Mouse (Mus musculus) intestine, embryonic 14.5 days (tissue): ENCODE results near the gene Nek6. TPM values are rescaled to one million over a fixed set of nuclear protein-coding genes. Genes with fewer than 3 reads are reported as not detected.
A peak's percentile ranks its signal among the peaks of the same experiment; 100 is the strongest.

Experiments used
- ATAC-seq: fragments of 200-750 bp; cut with Nextera tagmentation; replicated peaks from 2 replicates; pipeline ENCODE4 v1.8.0; 2017; ENCODE audit warnings: low read depth, moderate number of reproducible peaks, moderate TSS enrichment, moderate library complexity; ENCODE audit not compliant: low FRiP score, low TSS enrichment
- DNase-seq: peaks from one replicate; pipeline ENCODE4 v3.0.0-alpha.2; 2018; ENCODE audit warnings: low spot score
- H3K27ac ChIP-seq: fragments of 300-500 bp; sonication (generic); 2 replicates; pipeline ENCODE4 v1.5.1; 2014; ENCODE audit warnings: low read depth, mild to moderate bottlenecking, control low read depth
- H3K27me3 ChIP-seq: fragments of 300-500 bp; sonication (generic); replicated peaks from 2 replicates; pipeline ENCODE4 v1.6.1; 2014; ENCODE audit warnings: low read length, control low read depth; ENCODE audit not compliant: control insufficient read depth, insufficient read depth
- H3K36me3 ChIP-seq: fragments of 300-500 bp; sonication (generic); 2 replicates; pipeline ENCODE4 v1.6.1; 2014; ENCODE audit warnings: low read length, control low read depth; ENCODE audit not compliant: control insufficient read depth, insufficient read depth
- H3K4me1 ChIP-seq: fragments of 300-500 bp; sonication (generic); replicated peaks from 2 replicates; pipeline ENCODE4 v1.6.1; 2014; ENCODE audit warnings: low read length, control low read depth, mixed read lengths; ENCODE audit not compliant: control insufficient read depth, insufficient read depth
- H3K4me2 ChIP-seq: fragments of 300-500 bp; sonication (generic); 2 replicates; pipeline ENCODE4 v1.6.1; 2014; ENCODE audit warnings: low read length
- H3K4me3 ChIP-seq: fragments of 300-500 bp; sonication (generic); 2 replicates; pipeline ENCODE4 v1.5.1; 2014; ENCODE audit warnings: low read depth, low read length, control low read depth, mixed read lengths
- H3K9ac ChIP-seq: fragments of 300-500 bp; sonication (generic); 2 replicates; pipeline ENCODE4 v1.6.1; 2014; ENCODE audit warnings: mild to moderate bottlenecking, low read length
- H3K9me3 ChIP-seq: fragments of 300-500 bp; sonication (generic); 2 replicates; pipeline ENCODE4 v1.6.1; 2016; ENCODE audit warnings: low read length, control low read depth; ENCODE audit not compliant: control insufficient read depth
- WGBS: fragments of 180-500 bp; shearing (Covaris S2); extraction: QIAGEN DNeasy Blood & Tissue Kit; methylation state at CpG from one replicate; pipeline ENCODE4 v1.1.7; 2014; 5-methylcytosine and 5-hydroxymethylcytosine counted together
- polyA plus RNA-seq: library from polyadenylated mRNA; unstranded; fragments of >200 nt; fragmentation: Nextera tagmentation; extraction: Ambion mirVana; gene quantifications from 2 replicates; pipeline ENCODE4 v1.2.1, GENCODE M21; 2014

Gene Nek6
- polyA plus RNA-seq, 1 experiment from 2014 or later, result 111 TPM

DNA sequence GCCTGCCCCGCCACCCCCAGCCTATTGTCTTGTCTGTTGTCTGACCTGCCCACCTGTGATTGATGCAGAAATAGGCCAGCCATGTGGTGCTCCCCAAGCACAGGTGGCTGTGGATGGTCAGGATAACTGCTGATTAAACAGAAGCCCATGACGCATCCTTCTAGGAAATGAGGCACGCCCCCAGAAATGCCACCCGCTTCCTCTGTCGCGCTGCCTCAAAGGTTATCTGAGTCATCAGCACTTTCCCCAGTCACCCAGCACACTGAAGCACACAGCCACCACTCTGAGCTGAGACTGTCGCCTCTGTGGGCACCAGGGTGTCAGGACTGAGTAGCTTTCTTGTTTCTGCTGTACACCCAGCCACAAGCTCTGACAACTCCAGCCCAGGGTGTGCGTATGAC, 24.9 kb downstream of the Nek6 start:
- no peaks in the 10 kb centered on the region for H3K36me3 ChIP-seq
- ATAC-seq (peak; percentile 41; the same call in 1 of the 2 replicates), DNase-seq (no peak)
- H3K27me3 ChIP-seq, result no peaks in the 10 kb centered on the region
- no peaks in the 10 kb centered on the region for H3K9me3 ChIP-seq
- no peak overlapping the region for H3K4me3 ChIP-seq
- no peak overlapping the region for H3K9ac ChIP-seq
- no peak overlapping the region for H3K27ac ChIP-seq
- peaks cover 44% of the 10 kb centered on the region for H3K4me1 ChIP-seq
- H3K4me2 ChIP-seq, result no peak overlapping the region
- 59% methylated on average over 8 of the region's 8 CpGs for WGBS

DNA sequence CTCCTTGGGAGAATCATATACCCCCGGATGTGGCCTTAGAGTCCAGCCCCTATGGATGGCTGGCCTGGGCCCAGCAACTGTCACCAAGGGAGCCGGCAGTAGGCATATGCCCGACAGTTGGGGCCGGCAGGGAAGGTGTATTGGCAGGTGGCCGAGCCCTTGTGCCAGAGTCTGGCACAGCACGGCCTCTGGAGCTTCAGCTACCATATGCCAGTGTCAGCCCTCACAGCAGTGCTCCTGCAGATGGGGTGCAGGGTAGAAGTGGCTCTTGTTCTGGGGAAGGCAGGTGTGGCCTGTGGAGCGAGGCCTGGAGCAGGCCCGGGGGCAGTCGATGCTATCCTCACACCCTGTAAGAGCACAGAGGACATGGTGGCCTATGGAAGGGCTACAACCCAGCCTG, 28.2 kb downstream of the Nek6 start:
- DNase-seq (no peak), ATAC-seq (no peak)
- no peak overlapping the region for H3K4me3 ChIP-seq
- WGBS, result 86% methylated on average over 9 of the region's 9 CpGs
- no peak overlapping the region for H3K4me2 ChIP-seq
- no peaks in the 10 kb centered on the region for H3K27me3 ChIP-seq
- H3K4me1 ChIP-seq, result peaks cover 45% of the 10 kb centered on the region
- H3K9me3 ChIP-seq, result no peaks in the 10 kb centered on the region
- no peaks in the 10 kb centered on the region for H3K36me3 ChIP-seq
- H3K27ac ChIP-seq, result no peak overlapping the region
- H3K9ac ChIP-seq, result no peak overlapping the region

DNA sequence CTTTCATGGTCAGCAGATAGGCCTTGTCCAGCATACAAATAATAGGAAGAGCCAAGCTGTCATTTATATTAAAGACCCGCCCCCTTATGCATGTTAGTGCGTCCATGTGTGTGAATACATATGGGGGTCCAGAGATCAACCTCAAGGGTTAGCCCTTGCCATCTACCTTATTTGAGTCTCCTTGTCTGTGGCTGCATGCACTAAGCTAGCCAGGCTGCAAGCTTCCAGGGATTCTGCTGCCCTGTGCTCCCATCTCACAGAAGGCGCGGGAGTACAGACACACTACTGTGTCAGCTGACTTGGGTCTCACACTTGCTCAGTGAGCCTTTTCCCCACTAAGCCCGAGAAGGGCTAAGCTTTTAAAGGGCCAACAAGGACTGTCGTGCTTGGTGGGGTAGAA, 29.2 kb downstream of the Nek6 start:
- H3K9me3 ChIP-seq, result no peaks in the 10 kb centered on the region
- no peak overlapping the region for H3K4me3 ChIP-seq
- H3K36me3 ChIP-seq, result no peaks in the 10 kb centered on the region
- no peak for DNase-seq
- H3K4me1 ChIP-seq, result peaks cover 42% of the 10 kb centered on the region
- no peak for ATAC-seq
- no peak overlapping the region for H3K9ac ChIP-seq
- WGBS, result 85% methylated on average over 6 of the region's 6 CpGs
- no peaks in the 10 kb centered on the region for H3K27me3 ChIP-seq
- no peak overlapping the region for H3K4me2 ChIP-seq
- no peak overlapping the region for H3K27ac ChIP-seq

DNA sequence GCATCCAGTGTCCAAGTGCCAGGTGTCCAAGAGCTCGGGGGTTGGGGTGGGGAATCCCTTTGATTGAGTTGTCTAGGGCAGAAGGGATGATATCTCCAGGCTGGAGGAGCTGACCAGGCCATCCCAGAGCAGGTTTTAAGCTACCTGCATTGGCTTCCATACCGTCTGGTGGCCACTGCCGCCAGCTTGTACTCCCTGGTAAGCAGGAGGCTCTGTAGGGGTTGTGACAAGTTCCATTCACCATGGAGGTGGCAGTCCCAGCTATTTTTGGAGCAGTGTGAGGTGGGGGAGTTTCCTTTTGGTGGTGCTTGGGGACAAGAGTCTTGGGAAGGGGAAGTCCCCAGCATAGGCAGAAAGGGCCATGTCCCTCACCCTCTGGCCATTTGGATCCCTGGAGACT, 29.7 kb downstream of the Nek6 start:
- Histone ChIP-seq H3K27ac (no peak overlapping the region), H3K9ac (no peak overlapping the region), H3K27me3 (no peaks in the 10 kb centered on the region), H3K4me3 (no peak overlapping the region), H3K4me1 (peaks cover 42% of the 10 kb centered on the region), H3K36me3 (no peaks in the 10 kb centered on the region), H3K4me2 (no peak overlapping the region), H3K9me3 (no peaks in the 10 kb centered on the region)
- ATAC-seq, result no peak
- WGBS, result 85% methylated on average over 3 of the region's 3 CpGs
- DNase-seq, result no peak

GRCm38 (mm10) chr2:38541570-38541969, 30.1 kb downstream of the Nek6 start:
- no peak overlapping the region for H3K4me3 ChIP-seq
- no peak overlapping the region for H3K4me2 ChIP-seq
- no peaks in the 10 kb centered on the region for H3K27me3 ChIP-seq
- no peaks in the 10 kb centered on the region for H3K9me3 ChIP-seq
- DNase-seq, result no peak
- H3K9ac ChIP-seq, result no peak overlapping the region
- H3K36me3 ChIP-seq, result no peaks in the 10 kb centered on the region
- H3K4me1 ChIP-seq, result peaks cover 42% of the 10 kb centered on the region
- ATAC-seq, result no peak
- H3K27ac ChIP-seq, result no peak overlapping the region
- WGBS, result 93% methylated on average over 1 of the region's 1 CpGs

DNA sequence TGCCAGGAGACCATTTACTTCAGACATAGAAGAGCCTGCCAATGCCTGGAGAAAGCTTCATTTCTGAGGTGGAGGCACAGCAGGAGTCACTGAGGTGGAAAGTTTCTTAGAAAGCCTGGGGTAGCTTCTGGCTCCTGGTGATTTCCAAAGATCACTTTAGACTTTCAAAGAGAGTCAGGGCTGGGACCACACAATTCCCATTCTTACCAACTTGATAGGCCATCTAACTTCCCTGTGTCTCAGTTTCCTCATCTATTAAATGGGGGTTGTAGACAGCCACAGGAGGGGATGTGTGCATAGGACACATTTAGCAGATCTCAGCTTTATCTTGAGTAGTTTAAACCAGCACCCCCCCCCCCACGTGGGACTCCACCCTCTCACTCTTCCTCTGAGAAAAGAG, 30.9 kb downstream of the Nek6 start:
- Histone ChIP-seq H3K36me3 (no peaks in the 10 kb centered on the region), H3K27me3 (no peaks in the 10 kb centered on the region), H3K4me3 (no peak overlapping the region), H3K9me3 (no peaks in the 10 kb centered on the region), H3K27ac (no peak overlapping the region), H3K9ac (no peak overlapping the region), H3K4me1 (peaks cover 36% of the 10 kb centered on the region), H3K4me2 (no peak overlapping the region)
- ATAC-seq (no peak), DNase-seq (no peak)
- WGBS, result 22% methylated on average over 1 of the region's 1 CpGs

- H3K27me3 ChIP-seq, result no peaks in the 10 kb centered on the region
- no peak for DNase-seq
- 83% methylated on average over 2 of the region's 2 CpGs for WGBS
- no peak for ATAC-seq
- no peak overlapping the region for H3K9ac ChIP-seq
- H3K36me3 ChIP-seq, result no peaks in the 10 kb centered on the region
- no peaks in the 10 kb centered on the region for H3K9me3 ChIP-seq
- peaks cover 28% of the 10 kb centered on the region for H3K4me1 ChIP-seq
- no peak overlapping the region for H3K4me3 ChIP-seq
- no peak overlapping the region for H3K4me2 ChIP-seq
- H3K27ac ChIP-seq, result no peak overlapping the region
Observed at GRCm38 (mm10) chr2:38543158-38543557, 31.7 kb downstream of the Nek6 start.

- no peaks in the 10 kb centered on the region for H3K36me3 ChIP-seq
- H3K4me1 ChIP-seq, result peaks cover 28% of the 10 kb centered on the region
- H3K4me3 ChIP-seq, result no peak overlapping the region
- DNase-seq, result no peak
- H3K27me3 ChIP-seq, result no peaks in the 10 kb centered on the region
- no peak for ATAC-seq
- no peaks in the 10 kb centered on the region for H3K9me3 ChIP-seq
- H3K4me2 ChIP-seq, result no peak overlapping the region
- no peak overlapping the region for H3K9ac ChIP-seq
- no peak overlapping the region for H3K27ac ChIP-seq
Observed at GRCm38 (mm10) chr2:38544341-38544740, 32.9 kb downstream of the Nek6 start.

DNA sequence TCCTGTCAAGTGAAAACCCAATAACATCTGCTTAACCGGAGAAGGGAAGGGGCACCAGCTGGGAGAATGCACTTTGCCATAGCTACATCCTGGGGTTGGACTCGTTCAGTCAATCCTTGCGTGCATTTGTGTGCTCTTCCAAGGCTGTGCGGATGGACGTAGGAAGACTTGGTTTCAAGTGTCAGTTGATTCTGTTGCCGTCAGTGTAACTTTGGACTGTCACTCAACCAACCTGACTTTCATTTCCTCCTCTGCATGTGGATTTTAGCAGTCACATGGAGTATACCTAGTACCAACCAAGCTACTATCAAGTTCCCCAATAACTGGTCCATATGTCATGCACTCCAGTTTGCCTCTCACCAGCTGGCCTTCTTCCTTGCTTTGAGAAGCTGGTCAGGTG, 33.5 kb downstream of the Nek6 start:
- Histone ChIP-seq H3K9me3 (no peaks in the 10 kb centered on the region), H3K4me1 (peaks cover 24% of the 10 kb centered on the region), H3K4me2 (no peak overlapping the region), H3K36me3 (no peaks in the 10 kb centered on the region), H3K27me3 (no peaks in the 10 kb centered on the region), H3K4me3 (no peak overlapping the region), H3K9ac (no peak overlapping the region), H3K27ac (no peak overlapping the region)
- WGBS, result 71% methylated on average over 6 of the region's 6 CpGs
- DNase-seq (no peak), ATAC-seq (no peak)
